Mouse (Mus musculus): ENCODE data around the gene Thumpd2.

GRCm38 (mm10) chr17:80997226-80997625 lies 67.7 kb downstream of the Thumpd2 start:
- TF ChIP-seq CTCF (IDR thresholded peaks at IDR 0.05; ENCODE audit: low read depth) (no peak), EP300 (IDR thresholded peaks at IDR 0.05; ENCODE audit: low read depth) (no peak)

Measured in heart, postnatal 0 days (tissue).